Mouse (Mus musculus): ENCODE measurements around the gene Ly6g5c. TPM values are rescaled to one million over a fixed set of nuclear protein-coding genes. Genes with fewer than 3 reads are reported as not detected.
A peak's percentile ranks its signal among the peaks of the same experiment; 100 is the strongest.

The Ly6g5c gene
- not detected in 2 replicates for polyA plus RNA-seq (2015; fragmentation: Nextera tagmentation; extraction: Ambion mirVana)

GRCm38 (mm10) chr17:35108097-35108496, at the start of gene Ly6g5c:
Ly6g5c (plus strand) TSS chr17:35108279.
- no peak within 1 kb of the TSS for H3K9ac ChIP-seq (ENCODE audit: low read depth, low read length)
- H3K4me1 ChIP-seq (replicated peaks; ENCODE audit: control insufficient read depth, insufficient read depth, low read length) = no peaks in the 10 kb centered on the region
- WGBS = 82% methylated on average over 6 of the region's 6 CpGs
- H3K9me3 ChIP-seq (ENCODE audit: control insufficient read depth) = no peaks in the 10 kb centered on the region
- ATAC-seq = no peak
- H3K4me3 ChIP-seq (ENCODE audit: low read depth, low read length) = no peak within 1 kb of the TSS
- TF ChIP-seq CTCF (IDR thresholded peaks at IDR 0.05; ENCODE audit: low read depth) = no peak
- H3K36me3 ChIP-seq (ENCODE audit: control insufficient read depth, insufficient read depth) = 0 out of 2 replicates have a peak, but pooled peaks cover 2% of the 10 kb centered on the region
- no peaks in the 10 kb centered on the region for H3K27me3 ChIP-seq (replicated peaks; ENCODE audit: control insufficient read depth, insufficient read depth, low read length)
- no peak within 1 kb of the TSS for H3K4me2 ChIP-seq (replicated peaks; ENCODE audit: low read depth)
- H3K27ac ChIP-seq (ENCODE audit: low read depth, low read length) = no peak within 1 kb of the TSS

- no peak overlapping the region for H3K27ac ChIP-seq (ENCODE audit: low read depth, low read length)
- H3K27me3 ChIP-seq (replicated peaks; ENCODE audit: control insufficient read depth, insufficient read depth, low read length) = no peaks in the 10 kb centered on the region
- no peak for ATAC-seq
- no peak for TF ChIP-seq CTCF (IDR thresholded peaks at IDR 0.05; ENCODE audit: low read depth)
- no peak overlapping the region for H3K4me3 ChIP-seq (ENCODE audit: low read depth, low read length)
- H3K9ac ChIP-seq (ENCODE audit: low read depth, low read length) = 0 out of 2 replicates have a peak overlapping the region, but pooled peaks have one; percentile 55
- H3K9me3 ChIP-seq (ENCODE audit: control insufficient read depth) = no peaks in the 10 kb centered on the region
- peaks cover 61% of the 10 kb centered on the region for H3K36me3 ChIP-seq (ENCODE audit: control insufficient read depth, insufficient read depth)
- 51% methylated on average over 9 of the region's 9 CpGs for WGBS
- no peaks in the 10 kb centered on the region for H3K4me1 ChIP-seq (replicated peaks; ENCODE audit: control insufficient read depth, insufficient read depth, low read length)
- H3K4me2 ChIP-seq (replicated peaks; ENCODE audit: low read depth) = no peak overlapping the region
These were observed 49.8 kb upstream of the Ly6g5c start for GRCm38 (mm10) chr17:35058316-35058715.

- H3K36me3 ChIP-seq (ENCODE audit: control insufficient read depth, insufficient read depth) = peaks cover 53% of the 10 kb centered on the region
- H3K27me3 ChIP-seq (replicated peaks; ENCODE audit: control insufficient read depth, insufficient read depth, low read length) = no peaks in the 10 kb centered on the region
- peak; percentile 81 for TF ChIP-seq CTCF (IDR thresholded peaks at IDR 0.05; ENCODE audit: low read depth)
- H3K9me3 ChIP-seq (ENCODE audit: control insufficient read depth) = no peaks in the 10 kb centered on the region
- H3K27ac ChIP-seq (ENCODE audit: low read depth, low read length) = peak within 1 kb of the TSS; percentile 76
- H3K4me1 ChIP-seq (replicated peaks; ENCODE audit: control insufficient read depth, insufficient read depth, low read length) = peaks cover 5% of the 10 kb centered on the region; the same call in 1 of the 2 replicates
- peak; percentile 74 for ATAC-seq
- H3K9ac ChIP-seq (ENCODE audit: low read depth, low read length) = peak within 1 kb of the TSS; percentile 55
- H3K4me2 ChIP-seq (replicated peaks; ENCODE audit: low read depth) = peak within 1 kb of the TSS; percentile 76
- WGBS = under 1% methylated on average over 56 of the region's 57 CpGs
- H3K4me3 ChIP-seq (ENCODE audit: low read depth, low read length) = peak within 1 kb of the TSS; percentile 59
These were observed 48.9 kb upstream of the Ly6g5c start, which contains the start of gene Ddah2 for GRCm38 (mm10) chr17:35058911-35059892. Ddah2 (plus strand) TSS chr17:35059035.

GRCm38 (mm10) chr17:35060071-35060470, 48.0 kb upstream of the Ly6g5c start:
- H3K27ac ChIP-seq (ENCODE audit: low read depth, low read length) = no peak overlapping the region
- no peak for ATAC-seq
- H3K9ac ChIP-seq (ENCODE audit: low read depth, low read length) = peak overlapping the region; percentile 55
- no peaks in the 10 kb centered on the region for H3K9me3 ChIP-seq (ENCODE audit: control insufficient read depth)
- H3K27me3 ChIP-seq (replicated peaks; ENCODE audit: control insufficient read depth, insufficient read depth, low read length) = no peaks in the 10 kb centered on the region
- 28% methylated on average over 14 of the region's 14 CpGs for WGBS
- TF ChIP-seq CTCF (IDR thresholded peaks at IDR 0.05; ENCODE audit: low read depth) = no peak
- H3K36me3 ChIP-seq (ENCODE audit: control insufficient read depth, insufficient read depth) = peaks cover 44% of the 10 kb centered on the region
- peaks cover 6% of the 10 kb centered on the region; the same call in 1 of the 2 replicates for H3K4me1 ChIP-seq (replicated peaks; ENCODE audit: control insufficient read depth, insufficient read depth, low read length)
- H3K4me2 ChIP-seq (replicated peaks; ENCODE audit: low read depth) = peak overlapping the region; percentile 76
- H3K4me3 ChIP-seq (ENCODE audit: low read depth, low read length) = peak overlapping the region; percentile 59

GRCm38 (mm10) chr17:35060737-35061297, 47.3 kb upstream of the Ly6g5c start:
- Histone ChIP-seq H3K4me3 (ENCODE audit: low read depth, low read length) (no peak overlapping the region), H3K36me3 (ENCODE audit: control insufficient read depth, insufficient read depth) (peaks cover 38% of the 10 kb centered on the region), H3K4me1 (replicated peaks; ENCODE audit: control insufficient read depth, insufficient read depth, low read length) (peaks cover 9% of the 10 kb centered on the region; the same call in 1 of the 2 replicates), H3K27me3 (replicated peaks; ENCODE audit: control insufficient read depth, insufficient read depth, low read length) (no peaks in the 10 kb centered on the region; the same call in 1 of the 2 replicates), H3K4me2 (replicated peaks; ENCODE audit: low read depth) (peak overlapping the region; percentile 76; the same call in 1 of the 2 replicates), H3K27ac (ENCODE audit: low read depth, low read length) (no peak overlapping the region), H3K9me3 (ENCODE audit: control insufficient read depth) (no peaks in the 10 kb centered on the region), H3K9ac (ENCODE audit: low read depth, low read length) (no peak overlapping the region)
- 62% methylated on average over 22 of the region's 22 CpGs for WGBS
- no peak for TF ChIP-seq CTCF (IDR thresholded peaks at IDR 0.05; ENCODE audit: low read depth)
- ATAC-seq = no peak

GRCm38 (mm10) chr17:35061299-35061698, 46.8 kb upstream of the Ly6g5c start:
- no peak overlapping the region for H3K27ac ChIP-seq (ENCODE audit: low read depth, low read length)
- no peak overlapping the region for H3K4me3 ChIP-seq (ENCODE audit: low read depth, low read length)
- peaks cover 9% of the 10 kb centered on the region; the same call in 1 of the 2 replicates for H3K4me1 ChIP-seq (replicated peaks; ENCODE audit: control insufficient read depth, insufficient read depth, low read length)
- no peaks in the 10 kb centered on the region for H3K9me3 ChIP-seq (ENCODE audit: control insufficient read depth)
- peaks cover 33% of the 10 kb centered on the region for H3K36me3 ChIP-seq (ENCODE audit: control insufficient read depth, insufficient read depth)
- no peaks in the 10 kb centered on the region; the same call in 1 of the 2 replicates for H3K27me3 ChIP-seq (replicated peaks; ENCODE audit: control insufficient read depth, insufficient read depth, low read length)
- no peak overlapping the region for H3K4me2 ChIP-seq (replicated peaks; ENCODE audit: low read depth)
- WGBS = 71% methylated on average over 8 of the region's 8 CpGs
- TF ChIP-seq CTCF (IDR thresholded peaks at IDR 0.05; ENCODE audit: low read depth) = no peak
- no peak for ATAC-seq
- H3K9ac ChIP-seq (ENCODE audit: low read depth, low read length) = no peak overlapping the region

Data from intestine, postnatal 0 days (tissue).